Mouse (Mus musculus): ENCODE data around the gene Bckdha.

The Bckdha gene

DNA sequence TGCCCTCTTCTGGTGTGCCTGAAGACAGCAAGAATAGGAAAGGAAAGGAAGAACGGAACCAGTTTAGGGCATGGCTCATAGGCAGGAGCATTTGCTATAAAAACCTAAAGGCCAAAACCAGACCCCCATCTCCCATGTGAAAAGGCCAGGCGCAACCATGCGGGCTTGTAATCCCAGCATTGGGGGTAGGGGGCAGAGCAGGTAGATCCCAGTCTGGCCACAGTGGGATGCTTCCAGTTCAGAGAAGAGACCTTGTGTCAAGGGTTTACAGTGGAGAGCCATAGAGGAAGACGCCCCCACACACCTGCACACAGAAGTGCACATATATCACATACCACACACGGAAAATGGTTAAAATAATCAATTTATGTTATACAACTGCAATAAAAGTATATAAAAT is 44.7 kb downstream of the Bckdha start:
- peak in 1 of 2 experiments; percentile 13 for DNase-seq (ENCODE audit: low spot score in 2 of 2)

DNA sequence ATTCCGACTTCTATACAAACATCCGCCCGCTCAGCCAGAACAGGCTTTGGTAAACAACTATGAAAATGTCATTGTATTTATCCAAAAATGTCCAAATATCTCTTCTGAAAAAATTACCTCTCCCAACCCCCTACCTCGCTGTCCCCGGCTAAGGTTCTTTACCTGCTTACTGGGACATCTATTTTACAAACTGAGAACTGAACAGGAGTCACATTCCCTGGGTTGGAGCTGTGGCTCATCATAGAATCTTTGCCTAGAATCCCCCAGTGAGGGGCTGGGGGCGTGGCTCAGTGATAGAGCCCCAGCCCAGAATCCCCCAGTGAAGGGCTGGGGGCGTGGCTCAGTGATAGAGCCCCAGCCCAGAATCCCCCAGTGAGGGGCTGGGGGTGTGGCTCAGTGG is 47.3 kb downstream of the Bckdha start:
- DNase-seq (ENCODE audit: low spot score in 2 of 2) = no peak

DNA sequence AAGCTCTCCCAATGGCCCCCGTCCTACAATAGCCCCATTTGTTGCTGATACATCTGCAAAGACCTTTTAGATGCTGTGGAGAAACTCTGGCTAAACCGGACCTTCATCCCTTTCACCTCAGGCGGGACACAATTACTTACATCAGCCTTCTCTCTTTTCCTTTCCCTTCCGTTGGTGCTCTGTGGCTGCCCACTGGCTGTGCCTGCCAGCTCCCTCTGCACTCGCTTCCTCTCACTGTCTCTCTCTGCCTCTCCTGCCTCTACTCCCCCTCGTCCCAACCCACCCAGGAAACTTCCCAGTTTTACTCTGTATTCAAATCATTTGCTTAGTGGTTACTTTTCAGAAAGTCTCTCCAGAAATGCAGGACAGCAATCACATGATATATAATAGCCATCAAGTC is 48.7 kb downstream of the Bckdha start:
- peak in 1 of 2 experiments; percentile 14 for DNase-seq (ENCODE audit: low spot score in 2 of 2)

DNA sequence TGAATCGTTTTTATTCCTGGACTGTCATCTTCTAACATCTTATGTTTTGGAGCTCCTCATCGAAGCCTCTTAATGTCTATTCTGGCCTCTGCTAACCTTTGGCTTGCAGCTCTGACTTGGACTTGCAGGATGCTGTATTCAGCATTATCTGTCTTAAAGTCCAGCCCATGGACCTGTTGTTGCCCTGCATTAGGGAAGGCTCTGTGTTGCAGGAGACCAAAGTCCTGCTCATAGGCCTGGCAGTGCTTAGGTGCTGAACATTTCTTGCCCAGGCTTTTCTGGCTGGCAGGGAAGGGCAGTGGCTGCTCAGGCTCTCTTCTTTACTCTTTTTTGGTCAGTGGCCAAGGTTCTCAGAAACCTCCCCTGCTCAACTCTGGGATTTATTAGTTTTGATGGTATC is 51.6 kb downstream of the Bckdha start:
- DNase-seq (ENCODE audit: low spot score in 2 of 2) = peak in 1 of 2 experiments; percentile 10

DNA sequence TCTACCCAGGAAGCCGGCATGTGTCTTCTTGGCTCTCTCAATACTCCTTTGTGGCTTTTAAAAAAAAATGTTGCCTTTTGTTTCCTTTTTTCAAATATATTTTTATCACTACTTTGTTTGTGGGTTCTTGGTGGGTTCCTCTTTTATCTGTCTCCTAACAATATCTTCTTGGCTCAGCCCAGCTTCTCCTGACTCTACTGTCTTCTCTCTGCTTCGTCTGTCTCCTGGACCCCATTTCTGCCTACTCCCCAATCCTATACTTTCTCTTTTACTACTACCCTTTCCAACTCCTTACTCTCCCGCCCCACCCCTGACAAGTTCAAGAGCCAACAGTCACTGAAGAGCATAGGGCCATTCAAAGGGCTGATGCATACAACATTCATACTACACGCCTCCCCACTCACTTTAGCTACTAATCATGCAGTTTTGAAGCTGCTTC is 52.1 kb downstream of the Bckdha start:
- DNase-seq (ENCODE audit: low spot score in 2 of 2) = peak in 1 of 2 experiments; percentile 13

DNA sequence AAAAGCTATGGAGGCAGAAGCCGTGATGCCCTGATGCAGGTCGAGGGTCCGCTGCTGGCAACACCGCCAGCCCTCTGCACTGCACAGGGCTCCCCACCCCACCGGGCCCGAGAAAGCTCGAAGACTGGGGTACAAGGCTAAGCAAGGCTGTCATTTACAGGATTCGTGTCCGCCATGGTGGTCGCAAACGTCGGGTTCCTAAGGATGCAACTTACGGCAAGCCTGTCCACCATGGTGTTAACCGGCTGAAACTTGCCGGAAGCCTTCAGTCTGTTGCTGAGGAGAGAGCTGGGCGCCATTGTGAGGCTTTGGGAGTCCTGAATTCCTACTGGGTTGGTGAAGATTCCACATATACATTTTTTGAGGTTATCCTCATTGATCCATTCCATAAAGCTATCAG is 57.4 kb downstream of the Bckdha start:
- no peak for DNase-seq (ENCODE audit: low spot score in 2 of 2)

DNA sequence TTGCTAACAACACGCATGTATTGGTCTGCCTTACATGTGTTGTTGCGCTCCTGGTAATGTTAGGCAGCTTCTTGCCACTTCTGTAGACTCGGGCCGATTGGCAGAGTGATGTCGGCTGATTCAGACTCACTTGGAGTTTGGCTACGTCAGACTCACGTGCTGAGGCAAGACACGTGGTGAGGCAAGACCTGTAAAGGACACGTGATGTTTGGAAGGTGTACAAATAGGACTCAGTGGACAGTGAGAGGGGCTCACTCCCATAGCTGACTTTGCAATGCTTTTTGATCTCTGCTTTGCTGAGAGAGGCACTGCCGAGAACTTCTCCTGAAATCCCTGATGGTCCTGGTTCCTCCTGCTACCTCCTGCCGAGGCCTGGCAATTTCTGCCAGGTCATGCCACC is 58.1 kb downstream of the Bckdha start:
- DNase-seq (ENCODE audit: low spot score in 2 of 2) = no peak

DNA sequence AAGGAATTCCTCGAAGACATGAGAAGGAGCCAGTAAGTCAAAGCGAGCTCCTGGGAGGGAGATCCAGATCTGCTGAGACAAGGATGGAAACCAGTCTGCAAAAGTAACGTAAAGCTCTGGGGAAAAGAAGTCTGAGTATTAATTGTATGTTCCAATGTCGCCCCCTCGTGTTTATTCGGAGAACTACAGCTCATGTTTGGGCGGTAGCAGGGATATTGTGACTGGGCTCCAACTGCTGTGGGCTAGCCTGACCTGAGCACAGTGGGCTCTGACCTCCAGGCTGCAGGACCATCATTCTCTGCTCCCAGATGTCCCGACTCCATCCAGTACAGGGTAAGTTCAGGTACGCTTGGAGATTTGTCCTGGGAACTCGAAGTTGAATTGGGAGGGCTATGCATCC is 59.1 kb downstream of the Bckdha start:
- DNase-seq (ENCODE audit: low spot score in 2 of 2) = peak; percentile 68 to 81

DNA sequence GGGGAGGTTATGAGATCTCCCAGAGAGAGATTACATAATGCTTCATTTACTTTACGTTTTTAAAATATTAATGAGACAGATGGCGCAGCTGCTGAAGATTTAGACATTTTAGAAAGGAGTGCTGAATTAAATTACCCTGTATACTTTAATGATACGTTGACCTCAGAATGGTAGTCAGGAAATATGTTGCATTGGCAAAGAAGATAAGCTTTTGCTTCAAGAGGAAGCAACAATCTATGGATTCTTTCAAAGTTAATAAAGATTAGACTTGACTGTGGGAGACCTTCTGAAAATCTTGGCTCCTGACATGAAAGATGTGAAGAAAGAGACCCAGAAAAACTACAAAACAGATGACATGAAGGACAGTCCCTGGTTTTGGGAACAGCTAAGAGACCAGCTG is 64.9 kb downstream of the Bckdha start:
- DNase-seq (ENCODE audit: low spot score in 2 of 2) = no peak

DNA sequence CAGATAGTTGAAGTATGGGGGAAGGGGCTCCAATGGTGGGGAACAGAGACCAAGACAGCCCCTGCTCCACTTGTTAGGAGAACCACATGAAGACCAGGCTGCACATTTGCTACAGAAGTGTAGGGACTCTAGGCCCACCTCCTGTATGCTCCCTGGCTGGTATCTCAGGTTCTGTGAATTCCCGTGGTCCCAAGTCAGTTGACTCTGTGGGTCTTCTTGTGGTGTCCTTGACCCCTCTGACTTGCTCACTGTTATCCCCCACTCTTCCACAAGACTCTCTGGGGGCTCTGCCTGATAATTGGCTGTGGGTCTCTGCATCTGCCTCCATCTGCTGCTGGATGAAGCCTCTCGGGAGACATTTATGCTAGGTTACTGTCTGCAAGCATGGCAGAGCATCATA is 67.6 kb downstream of the Bckdha start:
- no peak for DNase-seq (ENCODE audit: low spot score in 2 of 2)

DNA sequence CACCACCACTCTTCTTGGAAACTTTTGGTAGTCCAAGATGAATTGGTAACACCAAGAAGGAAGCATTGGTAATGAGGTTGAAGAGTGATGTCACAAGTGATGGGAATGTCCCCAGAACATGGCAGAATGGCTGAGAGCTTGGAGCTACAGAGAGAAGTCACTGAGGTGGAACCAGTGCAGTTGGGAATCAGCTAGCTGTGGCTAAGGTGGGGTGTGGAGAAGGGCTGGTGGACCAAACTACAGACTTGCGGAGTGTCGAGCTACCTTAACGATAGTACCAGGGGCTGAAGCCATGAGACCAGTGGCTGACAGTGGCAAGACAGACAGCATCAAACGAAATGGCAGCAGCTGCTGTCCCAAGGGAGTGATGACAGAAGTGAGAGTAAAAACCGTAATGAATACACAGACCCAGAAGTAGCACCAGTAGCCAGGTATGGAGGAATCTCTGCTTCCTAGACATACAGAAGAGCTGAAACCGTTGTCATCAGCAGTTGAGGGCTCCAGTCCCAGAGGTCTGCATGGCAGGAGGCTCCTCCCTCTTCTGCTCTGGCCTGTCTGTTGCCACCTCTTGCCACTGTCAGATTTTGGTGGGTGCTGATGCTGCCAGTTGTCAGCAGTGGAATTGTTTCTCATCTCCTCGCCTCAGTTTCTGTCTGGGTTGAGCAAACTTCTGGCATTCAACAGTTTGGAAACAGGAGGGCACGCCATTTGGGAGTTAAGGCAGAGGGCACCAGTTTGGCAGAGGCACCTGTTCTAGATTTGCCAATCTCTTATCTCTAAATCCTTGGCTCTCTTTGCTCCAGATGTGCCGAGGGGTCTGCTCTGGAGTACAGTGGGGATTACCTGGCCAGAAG is 73.2 kb downstream of the Bckdha start:
- DNase-seq (ENCODE audit: low spot score in 2 of 2) = no peak

DNA sequence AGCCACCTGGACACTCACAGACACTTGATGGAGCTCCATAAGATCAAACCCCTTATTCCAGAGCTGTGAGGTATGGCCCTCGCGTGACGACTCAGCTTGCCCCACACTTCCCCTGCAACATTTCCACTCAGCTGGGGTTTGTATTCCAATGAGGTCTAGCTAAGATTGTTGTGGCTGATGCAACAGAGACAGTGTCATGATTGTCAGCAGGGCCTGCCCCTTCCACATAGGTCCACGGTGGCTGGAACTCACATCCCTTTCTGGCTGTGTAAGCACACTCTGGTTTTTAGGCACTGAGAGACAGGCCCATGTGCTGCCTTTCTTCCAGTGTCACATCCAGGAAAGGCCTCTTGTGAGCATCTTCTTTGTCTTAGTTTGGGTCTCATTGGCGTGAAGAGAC is 74.1 kb downstream of the Bckdha start:
- DNase-seq (ENCODE audit: low spot score in 2 of 2) = no peak

DNA sequence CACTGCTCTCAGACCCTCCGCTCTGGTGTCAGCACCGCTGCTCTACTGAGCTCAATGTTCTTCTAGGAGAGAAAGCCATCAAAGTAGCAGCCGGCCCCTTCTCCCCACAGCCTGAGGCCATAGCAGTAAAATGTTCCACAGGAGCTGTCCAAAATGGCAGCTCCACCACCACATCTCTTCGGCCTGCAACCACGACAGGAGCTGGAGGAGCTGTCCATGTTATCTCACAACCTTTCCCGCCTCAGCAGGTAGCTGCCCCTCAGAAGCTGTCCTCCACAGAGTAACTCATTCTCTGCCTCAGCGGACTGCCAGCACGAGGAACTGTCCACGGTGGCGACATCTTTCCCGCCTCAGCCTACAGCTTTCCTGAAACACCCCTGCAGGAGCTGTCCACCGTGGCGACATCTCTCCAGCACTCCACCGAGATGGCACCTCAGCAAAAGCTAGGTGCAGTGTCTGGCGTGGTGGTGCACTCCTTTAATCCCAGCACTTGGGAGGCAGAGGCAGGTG is 76.4 kb downstream of the Bckdha start:
- DNase-seq (ENCODE audit: low spot score in 2 of 2) = no peak

All from right cerebral cortex, postnatal 10 days (tissue).